Mouse (Mus musculus) gastrocnemius, postnatal 36 days (tissue): ENCODE measurements at regions not wholly inside any gene's neighbourhood (a gene's known extent, or its start where the extent isn't known, plus 50 kb on each side); places are given as distances from the start of the nearest gene placed in this dataset.

Experiments used
- DNase-seq, 2 experiments: peaks; one replicate each; pipeline ENCODE4 v3.0.0; 2022
- intact Hi-C: fragments of 180-260 bp; cut with DNase I; formaldehyde crosslinking; loops from one replicate; pipeline ENCODE4 v1.15.1; 2025

- intact Hi-C loops = no loop called here
- no peak for DNase-seq
Measured at GRCm38 (mm10) chr13:100962811-100963540, 129.7 kb upstream of the Slc30a5 start.

- intact Hi-C loops = no loop called here
- no peak for DNase-seq
Measured at GRCm38 (mm10) chr13:100954598-100955251, 121.5 kb upstream of the Slc30a5 start.

DNA sequence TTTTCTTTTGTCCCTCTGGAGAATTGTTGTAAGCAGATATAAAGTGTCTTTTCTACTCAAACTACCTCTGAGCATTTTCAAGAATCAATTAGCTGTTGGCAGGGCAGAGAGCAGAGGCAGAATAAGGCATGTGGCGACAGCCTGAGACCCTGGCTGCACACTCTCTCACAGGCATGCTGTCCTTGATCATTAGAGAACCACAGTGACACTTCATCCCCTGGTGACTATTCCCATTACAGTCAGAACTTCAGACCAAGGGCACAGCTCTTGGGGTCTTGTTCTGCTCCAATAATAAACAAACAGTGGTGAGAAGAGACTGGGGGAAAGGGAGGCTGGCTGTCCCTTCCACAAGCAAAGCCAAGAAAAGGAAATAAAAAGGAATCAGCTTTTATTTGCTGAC lies 120.9 kb upstream of the Slc30a5 start:
- no peak for DNase-seq
- intact Hi-C loops = no loop called here

- intact Hi-C loops = no loop called here
- DNase-seq = no peak
Measured at GRCm38 (mm10) chr13:100951185-100951508, 117.9 kb upstream of the Slc30a5 start.

DNA sequence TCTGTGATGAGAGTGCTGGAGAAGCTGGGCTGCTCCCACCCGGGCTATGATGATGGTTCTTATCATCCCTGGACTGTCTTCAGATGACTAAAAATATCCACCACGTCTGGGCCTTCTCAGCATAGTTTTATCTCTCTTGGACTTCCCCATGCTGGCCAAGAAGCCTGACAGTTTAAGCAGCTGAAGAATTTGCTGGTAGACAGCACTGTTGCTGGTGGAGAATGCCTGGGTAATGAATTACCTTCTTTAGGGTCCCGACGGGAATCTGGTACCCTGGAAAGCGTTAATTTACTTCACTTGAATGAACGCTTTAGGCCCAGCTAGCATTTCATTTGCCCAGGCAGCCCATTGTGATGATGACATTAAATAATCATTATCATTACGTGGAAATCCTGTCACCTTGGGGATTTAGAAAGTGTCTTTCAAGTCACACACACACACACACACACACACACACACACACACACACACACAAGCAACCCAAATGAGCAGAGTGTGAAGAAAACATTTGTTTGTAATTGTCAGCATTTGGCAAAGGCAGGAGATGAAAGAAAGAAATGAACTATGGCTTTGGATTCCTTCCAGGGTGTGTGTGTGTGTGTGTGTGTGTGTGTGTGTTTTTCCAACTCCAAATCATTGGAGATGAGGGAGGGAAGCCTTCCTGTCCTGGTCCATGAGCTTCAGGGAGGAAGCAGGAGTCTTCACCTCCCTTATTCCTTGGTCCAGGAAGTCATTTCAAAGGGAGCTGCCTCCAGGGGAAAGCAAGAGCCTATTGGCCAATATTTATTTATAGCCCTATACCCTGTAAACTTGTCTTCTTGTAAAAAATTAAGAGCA lies 117.3 kb upstream of the Slc30a5 start:
- DNase-seq = no peak
- intact Hi-C loops = no loop called here

DNA sequence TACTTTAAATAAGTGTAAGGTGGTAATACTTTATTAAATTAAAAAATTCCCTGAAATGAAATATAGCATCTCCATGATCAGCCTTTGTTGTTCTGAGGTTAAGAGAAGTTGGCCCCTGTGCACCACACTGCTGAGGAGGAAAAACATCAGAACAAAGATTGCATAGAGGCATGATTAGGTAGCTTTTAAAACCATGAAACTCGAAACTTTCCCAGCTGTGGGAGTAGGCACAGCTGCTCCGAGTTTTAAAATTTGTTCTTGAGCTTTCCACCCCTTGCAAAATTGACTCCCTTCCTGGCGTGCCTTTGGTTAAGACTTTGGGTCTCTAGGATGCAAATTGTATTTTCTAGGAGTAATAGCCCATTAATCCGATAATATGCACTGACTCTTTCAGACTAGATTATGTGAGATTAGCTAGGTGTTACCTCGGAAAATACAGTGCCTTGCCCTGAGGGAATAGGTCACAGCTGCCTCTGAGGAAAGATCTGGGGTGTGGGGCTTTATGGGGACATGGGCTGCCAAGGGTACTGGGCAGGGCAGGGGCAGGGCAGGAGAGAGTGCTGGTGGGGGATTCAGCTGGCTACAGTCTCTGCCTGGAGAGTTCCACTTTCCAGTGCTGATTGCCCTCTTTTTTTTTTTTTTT lies 110.1 kb upstream of the Slc30a5 start:
- intact Hi-C loops = loop anchor here (5.0 kb wide), 1 partner anchor 544 kb away; no protein-coding TSS in a partner anchor
- DNase-seq = no peak

DNA sequence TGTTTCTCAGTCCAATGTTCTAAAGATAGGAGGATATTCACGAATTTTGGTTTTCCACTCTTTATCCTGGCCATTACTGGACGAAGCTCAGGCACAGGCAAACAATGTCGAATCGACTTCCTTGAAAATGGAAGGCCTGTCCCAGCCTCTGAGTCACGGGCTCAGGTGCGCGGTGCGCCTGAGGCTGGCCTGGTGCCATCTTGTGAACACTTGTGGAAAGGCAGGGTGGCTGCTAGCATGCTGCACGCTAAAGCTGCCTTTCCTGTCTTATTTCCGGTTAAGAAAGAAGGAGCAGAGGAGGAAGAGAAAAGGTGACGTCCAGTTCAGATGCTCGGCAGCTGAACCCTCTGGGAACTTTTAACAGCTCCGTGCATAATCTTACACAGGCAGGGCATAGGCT lies 107.6 kb upstream of the Slc30a5 start:
- intact Hi-C loops = loop anchor here (5.0 kb wide), 1 partner anchor 547 kb away; no protein-coding TSS in a partner anchor
- no peak for DNase-seq

DNA sequence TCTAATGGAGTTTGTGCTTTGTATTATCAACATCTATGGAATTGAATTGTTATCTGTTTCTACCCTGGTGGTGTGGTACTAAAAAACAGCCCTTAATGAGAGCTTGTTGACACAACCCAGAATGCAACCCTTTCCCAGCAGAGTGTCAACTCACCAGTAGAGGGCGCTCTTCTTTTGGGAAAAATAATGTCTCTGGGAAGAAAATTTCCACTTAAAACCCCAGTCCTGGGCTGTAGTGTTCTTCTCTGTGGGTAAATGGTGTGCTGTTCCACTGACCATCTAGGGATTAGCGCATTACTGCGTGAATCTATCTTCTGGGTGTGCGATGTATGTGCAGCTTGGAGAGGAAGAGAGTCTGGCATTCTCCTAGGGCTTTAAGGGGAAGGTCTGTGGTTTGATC lies 106.5 kb upstream of the Slc30a5 start:
- no peak for DNase-seq
- intact Hi-C loops = loop anchor here (2.0 to 5.0 kb wide), 2 partner anchors 548 to 755 kb away; no protein-coding TSS in a partner anchor

DNA sequence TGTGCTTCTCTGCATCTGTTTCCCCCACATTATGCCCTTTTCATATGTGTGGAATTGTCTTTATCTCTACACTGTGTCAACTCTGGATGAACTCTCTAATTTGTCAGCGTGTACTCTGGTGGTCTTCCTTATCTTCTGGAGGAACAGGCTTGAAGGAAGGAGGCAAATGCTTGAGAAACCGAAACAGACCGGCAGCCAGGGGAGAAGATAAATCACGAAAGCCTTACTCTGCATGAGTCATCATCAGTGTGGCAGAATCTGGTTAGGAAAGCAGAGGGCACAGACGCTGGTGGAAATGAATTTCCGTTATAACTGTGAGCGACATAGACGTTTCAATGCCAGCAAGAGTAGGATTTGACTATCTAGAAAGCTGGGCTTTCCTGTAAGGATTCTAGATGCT lies 100.0 kb upstream of the Slc30a5 start:
- intact Hi-C loops = no loop called here
- DNase-seq = no peak

- intact Hi-C loops = no loop called here
- no peak for DNase-seq
Measured at GRCm38 (mm10) chr13:100899566-100899965, 66.3 kb upstream of the Slc30a5 start.

GRCm38 (mm10) chr13:100893871-100894270 lies 60.6 kb upstream of the Slc30a5 start:
- intact Hi-C loops = loop anchor here (5.0 kb wide), 2 partner anchors 798 to 1753 kb away; no protein-coding TSS in a partner anchor
- DNase-seq = no peak

GRCm38 (mm10) chr13:100893096-100893495 lies 59.9 kb upstream of the Slc30a5 start:
- intact Hi-C loops = loop anchor here (5.0 kb wide), 2 partner anchors 799 to 1754 kb away; no protein-coding TSS in a partner anchor
- no peak for DNase-seq

DNA sequence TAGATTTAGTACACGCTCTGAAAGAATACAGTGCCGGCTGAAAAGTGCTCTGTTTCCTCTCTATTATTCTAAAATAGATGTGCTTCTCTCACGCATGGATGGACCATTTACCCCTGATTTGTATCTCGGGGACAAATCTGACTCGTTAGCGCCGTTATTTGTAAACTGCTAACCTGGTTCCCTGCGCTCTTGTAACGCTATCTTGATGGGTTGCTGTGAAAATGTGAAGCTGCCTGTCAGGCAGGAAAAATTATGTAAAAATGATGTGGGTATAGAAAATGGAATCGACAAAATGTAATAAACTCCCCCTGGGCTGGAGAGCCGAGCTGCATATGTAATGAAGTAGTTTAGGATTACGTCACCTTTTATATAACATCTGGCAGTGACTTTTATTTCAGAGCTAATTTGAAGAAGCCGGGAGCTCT lies 59.4 kb upstream of the Slc30a5 start:
- intact Hi-C loops = loop anchor here (5.0 kb wide), 2 partner anchors 800 to 1755 kb away; no protein-coding TSS in a partner anchor
- DNase-seq = no peak

DNA sequence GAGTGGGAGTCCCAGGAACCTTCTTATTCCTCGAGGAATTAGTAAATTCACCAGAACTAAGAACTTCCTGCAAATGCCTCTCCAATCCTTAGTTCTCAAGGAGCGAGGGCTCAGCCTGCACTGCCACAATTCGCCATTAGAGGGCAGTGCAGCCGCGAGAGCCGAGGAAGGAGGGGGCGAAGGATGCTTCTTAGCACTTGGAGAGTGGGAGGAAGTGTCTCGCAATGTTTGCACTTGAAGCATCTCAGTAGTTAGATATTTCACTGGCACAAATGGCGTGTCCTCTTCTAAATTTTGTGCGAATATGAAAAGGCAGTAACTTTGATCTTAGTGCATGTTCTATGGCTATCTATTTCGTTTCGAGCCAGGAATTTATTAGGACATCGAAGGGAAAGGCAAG lies 59.0 kb upstream of the Slc30a5 start:
- peak; percentile 51 to 66 for DNase-seq
- intact Hi-C loops = loop anchor here (5.0 kb wide), 2 partner anchors 800 to 1755 kb away; no protein-coding TSS in a partner anchor

- DNase-seq = no peak
- intact Hi-C loops = loop anchor here (5.0 kb wide), 2 partner anchors 802 to 1757 kb away; no protein-coding TSS in a partner anchor
Measured at GRCm38 (mm10) chr13:100890457-100890856, 57.2 kb upstream of the Slc30a5 start.

GRCm38 (mm10) chr13:100888481-100888880 lies 55.3 kb upstream of the Slc30a5 start:
- DNase-seq = no peak
- intact Hi-C loops = no loop called here

- intact Hi-C loops = no loop called here
Measured at GRCm38 (mm10) chr13:100883711-100884110, 50.5 kb upstream of the Slc30a5 start.

More at GRCm38 (mm10) chr13:100883711-100884110, 50.5 kb upstream of the Slc30a5 start:
- DNase-seq = no peak
